Mouse (Mus musculus) brain, adult 10 weeks (tissue): ENCODE results near the gene 2610507B11Rik. TPM values are rescaled to one million over a fixed set of nuclear protein-coding genes. Genes with fewer than 3 reads are reported as not detected.

ENCODE experiments used
- polyA plus RNA-seq: library from polyadenylated mRNA; stranded (reverse); fragments of 350-450 nt; fragmentation: Illumina TruSeq; extraction: RNeasy Lipid Tissue Mini Kit (QIAGEN cat#74804); gene quantifications from one replicate; pipeline ENCODE4 v1.2.3, GENCODE M21; 2015; ENCODE audit warnings: low read depth, low replicate concordance

Gene 2610507B11Rik
- 99.7 TPM for polyA plus RNA-seq

DNA sequence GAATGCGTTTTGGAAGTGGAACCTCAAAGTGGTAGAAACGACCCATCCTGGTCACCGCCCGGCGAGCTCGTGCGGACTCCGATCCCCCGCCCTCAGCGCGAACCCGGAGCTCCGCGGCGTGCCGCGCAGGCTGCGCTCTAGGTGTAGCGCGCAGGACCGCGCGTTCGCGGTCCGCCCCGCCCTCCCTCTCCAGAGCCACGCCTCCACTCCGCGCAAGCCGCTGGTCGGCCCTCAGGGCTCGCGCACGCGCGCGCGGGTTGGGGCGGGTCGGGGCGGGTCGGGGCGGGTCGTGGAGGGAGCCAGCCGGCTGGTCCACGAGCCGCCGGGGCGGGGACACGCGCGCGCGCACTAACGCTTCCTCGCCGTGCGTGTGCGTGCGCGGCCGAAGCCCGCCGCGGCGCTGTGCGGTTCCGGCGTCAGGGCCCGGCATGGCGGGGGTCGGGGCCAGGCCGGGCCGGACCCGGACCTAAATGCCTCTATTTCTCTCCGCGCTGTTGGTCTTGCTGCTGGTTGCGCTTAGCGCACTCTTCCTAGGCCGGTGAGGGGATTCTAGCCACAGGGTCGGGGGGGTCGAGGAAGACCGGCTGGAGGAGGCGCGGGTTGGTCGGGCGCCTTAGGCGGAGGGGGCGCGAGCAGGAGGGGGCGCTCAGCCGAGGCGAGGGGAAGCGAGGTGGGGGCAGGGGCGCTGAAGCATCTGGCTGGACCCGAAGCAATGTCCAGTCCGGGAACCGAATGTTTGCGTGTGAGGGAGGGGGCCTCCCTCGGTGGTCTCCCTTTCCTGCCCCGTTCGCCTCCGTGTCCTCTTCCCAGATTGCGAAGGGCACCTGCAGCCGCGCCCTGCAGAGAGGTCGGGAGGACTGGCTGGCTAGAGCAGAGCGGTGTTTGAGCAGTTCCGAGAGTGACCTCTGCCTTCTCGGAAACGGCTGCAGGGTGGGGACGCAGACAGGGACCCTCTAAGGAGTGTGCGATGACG, at the start of gene 2610507B11Rik:
2610507B11Rik (plus strand) TSS at position 373 of the 973 bp plus-strand sequence.

DNA sequence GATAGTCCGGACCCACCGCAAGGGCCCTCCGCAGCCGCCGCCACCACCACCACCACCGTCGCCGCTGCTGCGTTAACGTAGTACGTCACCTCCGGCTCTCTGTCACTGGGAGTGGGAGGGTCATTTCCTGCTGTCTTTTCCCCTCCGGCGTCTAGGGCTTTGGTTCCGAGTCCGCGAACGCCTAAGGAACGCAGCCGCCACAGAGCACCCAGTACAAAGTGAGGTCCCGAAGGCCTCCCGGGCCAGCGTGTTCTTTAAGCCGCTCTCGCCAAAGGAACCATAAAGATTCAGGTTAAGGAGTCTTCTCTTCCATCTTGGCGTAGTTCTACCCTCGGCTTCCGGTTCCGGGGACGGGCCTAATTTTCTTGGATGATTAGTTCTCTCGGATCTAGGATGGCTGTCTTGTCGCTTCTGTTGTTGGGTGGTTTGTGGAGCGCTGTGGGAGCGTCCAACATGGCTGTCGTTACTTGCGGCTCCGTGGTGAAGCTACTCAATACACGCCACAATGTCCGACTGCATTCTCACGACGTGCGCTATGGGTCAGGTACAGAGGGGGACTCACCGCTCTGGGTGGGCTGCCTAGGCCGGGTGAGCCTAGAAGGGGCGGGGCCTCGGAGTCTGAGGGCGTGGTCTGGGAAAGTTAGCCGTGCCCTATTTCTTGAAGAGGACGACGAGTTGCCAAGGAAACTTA, 15.8 kb upstream of the 2610507B11Rik start, which contains the start of the genes Sdf2 and Supt6:
Sdf2 (plus strand) TSS at position 120 of the 691 bp plus-strand sequence.
Supt6 (minus strand) TSS at position 361 of the 691 bp plus-strand sequence.

DNA sequence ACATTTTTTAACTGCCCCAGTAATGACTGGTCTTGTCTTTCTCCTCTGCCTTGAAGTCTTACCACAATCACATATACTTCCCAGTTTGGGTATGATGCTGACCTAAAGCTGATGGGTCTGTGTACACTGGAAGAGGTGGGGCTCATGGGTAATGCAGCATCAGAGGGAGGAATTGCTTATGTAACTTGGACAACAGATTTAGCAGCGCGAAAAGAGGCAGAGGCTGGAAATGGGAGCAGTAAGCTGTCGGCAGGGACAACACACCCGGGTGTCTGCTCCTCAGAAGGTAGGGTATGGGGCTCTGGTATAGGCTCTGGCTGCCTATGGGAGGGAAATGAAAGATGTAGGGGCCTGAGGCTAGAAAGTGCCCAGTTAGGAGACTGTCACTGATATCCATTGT, 29.1 kb downstream of the 2610507B11Rik start, which contains the start of gene BC030499:
BC030499 (plus strand) TSS at position 188 of the 400 bp plus-strand sequence.

DNA sequence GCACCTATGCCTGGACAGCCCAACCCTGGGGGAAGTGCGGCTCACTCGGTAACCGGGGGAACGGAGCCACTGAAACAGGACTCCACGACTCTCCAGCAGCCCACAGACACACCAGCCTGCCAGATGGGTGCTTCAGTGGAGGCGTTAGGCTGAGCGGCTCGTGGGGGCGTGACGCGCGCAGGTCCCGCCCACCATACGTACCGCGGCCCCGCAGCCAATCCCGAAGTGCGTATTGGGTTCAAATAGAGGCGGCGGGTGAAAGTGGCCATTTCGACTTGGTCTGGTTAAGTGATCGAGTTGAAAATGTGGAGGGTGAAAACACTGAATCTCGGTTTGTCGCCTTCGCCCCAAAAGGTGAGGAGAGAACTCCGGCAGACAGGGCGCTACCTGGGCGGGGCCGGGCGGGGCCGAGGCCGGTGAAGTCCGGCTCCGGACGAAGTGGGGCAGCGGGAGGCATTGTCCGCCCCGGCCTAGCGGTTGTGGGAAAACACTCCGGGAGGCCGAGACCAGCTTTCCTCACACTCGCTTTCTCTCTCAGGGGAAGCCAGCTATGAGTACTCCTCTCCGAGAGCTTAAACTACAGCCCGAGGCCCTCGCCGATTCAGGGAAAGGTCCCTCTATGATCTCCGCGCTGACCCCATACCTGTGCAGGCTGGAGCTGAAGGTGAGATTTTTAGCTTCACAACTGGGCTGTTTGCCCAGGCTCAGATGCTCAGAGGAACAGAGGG, 40.0 kb downstream of the 2610507B11Rik start, which contains the start of gene Spag5:
Spag5 (plus strand) TSS at position 173 of the 728 bp plus-strand sequence.

DNA sequence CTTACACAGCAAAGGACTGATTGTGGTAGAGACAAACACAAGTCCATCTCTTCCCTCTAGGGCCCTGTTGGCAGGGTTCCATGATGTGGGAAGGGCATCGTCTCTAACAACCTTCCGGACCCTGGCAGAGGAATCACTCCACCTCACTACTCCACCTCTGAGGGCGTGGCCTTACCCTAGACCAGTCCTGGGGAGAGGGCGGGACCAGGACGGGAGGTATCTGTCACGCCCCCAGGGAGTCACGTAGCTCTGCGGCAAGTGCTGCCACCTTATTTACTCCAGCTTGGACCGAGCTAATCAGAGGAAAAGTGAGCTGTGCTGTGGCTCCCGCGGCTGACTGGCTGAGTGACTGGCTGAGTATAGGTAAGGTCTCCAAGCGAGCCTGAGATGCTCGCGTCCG, 61.3 kb downstream of the 2610507B11Rik start, which contains the start of gene Aldoc:
Aldoc (plus strand) TSS at position 109 of the 400 bp plus-strand sequence.

DNA sequence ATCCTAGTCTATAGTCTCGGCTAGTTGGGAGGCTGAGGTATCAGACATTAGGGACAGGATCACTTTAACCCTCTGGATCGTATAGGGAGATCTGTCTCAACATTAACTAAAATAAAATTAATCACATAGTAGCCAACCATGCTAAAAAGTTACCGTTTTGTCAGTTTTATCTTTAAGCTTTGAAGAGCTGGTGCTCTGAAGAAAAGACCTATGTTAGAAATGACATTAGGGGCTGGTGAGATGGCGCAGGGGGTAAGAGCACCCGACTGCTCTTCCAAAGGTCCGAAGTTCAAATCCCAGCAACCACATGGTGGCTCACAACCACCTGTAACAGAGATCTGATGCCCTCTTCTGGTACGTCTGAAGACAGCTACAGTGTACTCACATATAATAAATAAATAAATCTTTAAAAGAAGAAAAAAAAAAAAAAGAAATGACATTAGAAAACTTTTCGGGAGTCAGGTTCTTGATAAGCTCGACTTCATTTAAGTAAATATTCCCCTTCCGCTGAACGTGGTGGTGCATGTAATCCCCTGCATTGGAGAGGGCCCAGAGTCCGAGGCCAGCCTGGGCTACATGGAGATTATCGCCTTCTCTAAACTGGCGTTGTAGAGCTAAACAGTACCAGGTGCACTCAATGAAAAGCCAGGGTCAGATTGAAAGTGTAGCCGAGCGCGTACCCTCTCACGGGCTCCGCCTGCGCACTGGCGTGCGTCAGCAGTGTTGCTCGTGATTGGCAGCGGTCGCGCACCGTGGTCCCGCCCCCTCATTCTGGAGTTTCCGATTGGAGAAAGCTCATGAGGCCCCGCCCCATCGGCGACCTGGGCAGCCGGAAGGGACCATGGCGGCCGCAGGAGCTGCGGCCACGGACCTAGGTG, 66.3 kb downstream of the 2610507B11Rik start, which contains the start of gene Pigs:
Pigs (plus strand) TSS at position 782 of the 878 bp plus-strand sequence.

Other genes with a start within 250 kb of the 2610507B11Rik start
- 9.1 TPM for gene Dhrs13, start 229.5 kb upstream of the 2610507B11Rik start, polyA plus RNA-seq
- 96.3 TPM for gene Flot2, start 223.8 kb upstream of the 2610507B11Rik start, polyA plus RNA-seq
- 19.6 TPM for gene Eral1, start 181.4 kb upstream of the 2610507B11Rik start, polyA plus RNA-seq
- 20.0 TPM for gene Fam222b, start 167.1 kb upstream of the 2610507B11Rik start, polyA plus RNA-seq
- gene Traf4, start 96.2 kb upstream of the 2610507B11Rik start, polyA plus RNA-seq, result 8.2 TPM
- 3.7 TPM for gene Nek8, start 85.1 kb upstream of the 2610507B11Rik start, polyA plus RNA-seq
- gene Tlcd1, start 85.0 kb upstream of the 2610507B11Rik start, polyA plus RNA-seq, result 46.4 TPM
- gene Rpl23a, start 78.2 kb upstream of the 2610507B11Rik start, polyA plus RNA-seq, result 1,303 TPM
- gene Rab34, start 73.3 kb upstream of the 2610507B11Rik start, polyA plus RNA-seq, result 20.4 TPM
- gene Proca1, start 68.4 kb upstream of the 2610507B11Rik start, polyA plus RNA-seq, result 5.9 TPM
- gene Sdf2, start 16.0 kb upstream of the 2610507B11Rik start, polyA plus RNA-seq, result 105 TPM
- gene Supt6, start 15.8 kb upstream of the 2610507B11Rik start, polyA plus RNA-seq, result 54.7 TPM
- 15.8 TPM for gene BC030499, start 29.1 kb downstream of the 2610507B11Rik start, polyA plus RNA-seq
- gene Spag5, start 39.8 kb downstream of the 2610507B11Rik start, polyA plus RNA-seq, result 8.5 TPM
- gene Aldoc, start 61.2 kb downstream of the 2610507B11Rik start, polyA plus RNA-seq, result 1,477 TPM
- 43.4 TPM for gene Pigs, start 66.7 kb downstream of the 2610507B11Rik start, polyA plus RNA-seq
- 49.8 TPM for gene Unc119, start 81.7 kb downstream of the 2610507B11Rik start, polyA plus RNA-seq
- not detected for gene Foxn1, start 124.8 kb downstream of the 2610507B11Rik start, polyA plus RNA-seq
- gene Slc13a2, start 160.5 kb downstream of the 2610507B11Rik start, polyA plus RNA-seq, result not detected
- 10.3 TPM for gene Slc46a1, start 203.9 kb downstream of the 2610507B11Rik start, polyA plus RNA-seq
- gene Sarm1, start 236.0 kb downstream of the 2610507B11Rik start, polyA plus RNA-seq, result 16.7 TPM
- gene Vtn, start 237.3 kb downstream of the 2610507B11Rik start, polyA plus RNA-seq, result 86.5 TPM
- 4.9 TPM for gene Sebox, start 241.7 kb downstream of the 2610507B11Rik start, polyA plus RNA-seq